Mouse (Mus musculus) erythroblast, embryonic 14.5 days (primary cell): ENCODE data around the gene Kcnip3. TPM values are rescaled to one million over a fixed set of nuclear protein-coding genes. Genes with fewer than 3 reads are reported as not detected.

Experiments
- H3K27me3 ChIP-seq: 2 replicates; pipeline ENCODE4 v1.6.1; 2012; ENCODE audit warnings: inconsistent platforms; ENCODE audit not compliant: control insufficient read depth
- H3K36me3 ChIP-seq: 2 replicates; pipeline ENCODE4 v1.6.1; 2012; ENCODE audit warnings: mild to moderate bottlenecking, inconsistent platforms; ENCODE audit not compliant: control insufficient read depth
- H3K4me1 ChIP-seq: 2 replicates; pipeline ENCODE4 v1.6.1; 2012; ENCODE audit warnings: inconsistent platforms; ENCODE audit not compliant: control insufficient read depth
- H3K4me3 ChIP-seq: replicated peaks from 2 replicates; pipeline ENCODE3; 2012; ENCODE audit warnings: moderate library complexity, mild to moderate bottlenecking, inconsistent platforms
- H3K9me3 ChIP-seq: 2 replicates; pipeline ENCODE4 v1.6.1; 2012; ENCODE audit warnings: low read length, inconsistent platforms, mixed read lengths; ENCODE audit not compliant: control insufficient read depth
- GATA1 ChIP-seq: IDR thresholded peaks from 2 replicates; pipeline ENCODE4 v1.6.1; 2012; ENCODE audit warnings: low read length, inconsistent platforms, mixed read lengths
- TAL1 ChIP-seq: IDR thresholded peaks from 3 replicates; pipeline ENCODE4 v1.6.1; 2012; ENCODE audit warnings: low read length, inconsistent platforms, mixed read lengths
- polyA plus RNA-seq: library from polyadenylated mRNA; stranded (reverse); fragments of >175 nt; gene quantifications from 2 replicates; pipeline ENCODE4 v1.2.3, GENCODE M21; 2012

The Kcnip3 gene
- polyA plus RNA-seq, 1 experiment: 0.05 TPM

DNA sequence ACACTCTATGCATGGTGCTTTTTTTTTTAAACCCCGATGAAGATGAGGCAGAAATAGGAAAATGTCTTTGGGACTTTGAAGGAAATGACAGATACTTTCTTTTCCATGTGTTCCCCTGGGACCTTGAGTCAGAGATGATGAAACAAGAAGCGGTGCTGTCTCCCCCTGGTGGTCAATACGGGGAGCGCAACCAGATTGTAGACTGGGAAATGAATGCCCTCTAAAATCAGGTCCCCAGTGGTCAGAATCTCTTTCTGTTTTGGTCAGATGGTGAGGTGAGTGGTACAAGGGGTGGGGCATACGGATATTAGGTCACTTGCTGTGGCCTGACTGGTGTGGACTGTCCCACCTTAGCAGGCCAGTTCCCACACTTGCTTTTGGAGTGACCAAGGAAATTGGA lies 68.1 kb downstream of the Kcnip3 start:
- no peak for TF ChIP-seq TAL1
- TF ChIP-seq GATA1: no peak; the same call in 1 of the 2 replicates
- H3K4me1 ChIP-seq: peaks cover 44% of the 10 kb centered on the region
- H3K27me3 ChIP-seq: peaks cover 34% of the 10 kb centered on the region
- H3K36me3 ChIP-seq: no peaks in the 10 kb centered on the region
- H3K9me3 ChIP-seq: no peaks in the 10 kb centered on the region
- H3K4me3 ChIP-seq: no peak overlapping the region

DNA sequence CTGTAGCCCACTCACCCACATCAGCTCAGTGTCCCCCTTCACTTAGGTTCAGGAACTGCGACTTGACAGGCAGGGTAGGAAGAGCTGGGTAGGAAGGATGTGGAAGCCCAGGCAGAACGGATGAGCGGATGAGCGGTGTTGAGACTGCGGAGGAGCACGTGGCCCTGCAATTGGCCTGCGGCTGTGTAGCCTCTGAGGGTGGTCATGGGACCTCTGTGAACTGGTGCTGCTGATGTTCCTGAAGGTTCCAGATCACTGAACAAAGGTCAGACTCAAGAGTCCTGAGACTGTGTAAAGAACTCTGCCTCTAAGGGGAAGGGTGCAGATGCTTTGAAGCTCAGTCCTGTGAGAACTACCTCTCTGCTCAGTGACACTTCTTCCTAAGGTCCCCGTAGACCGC lies 68.8 kb downstream of the Kcnip3 start:
- Histone ChIP-seq H3K9me3 (no peaks in the 10 kb centered on the region), H3K4me3 (no peak overlapping the region), H3K27me3 (peaks cover 34% of the 10 kb centered on the region)

GRCm38 (mm10) chr2:127451748-127452147 lies 70.1 kb downstream of the Kcnip3 start:
- H3K4me1 ChIP-seq: peaks cover 52% of the 10 kb centered on the region
- peaks cover 27% of the 10 kb centered on the region for H3K27me3 ChIP-seq
- peak overlapping the region; percentile 31 for H3K4me3 ChIP-seq
- TF ChIP-seq TAL1: peak; percentile 66
- TF ChIP-seq GATA1: no peak
- H3K9me3 ChIP-seq: no peaks in the 10 kb centered on the region
- H3K36me3 ChIP-seq: no peaks in the 10 kb centered on the region

More for the DNA sequence above, 68.8 kb downstream of the Kcnip3 start:
- peaks cover 44% of the 10 kb centered on the region for H3K4me1 ChIP-seq
- no peak for TF ChIP-seq TAL1
- no peak for TF ChIP-seq GATA1
- no peaks in the 10 kb centered on the region for H3K36me3 ChIP-seq

DNA sequence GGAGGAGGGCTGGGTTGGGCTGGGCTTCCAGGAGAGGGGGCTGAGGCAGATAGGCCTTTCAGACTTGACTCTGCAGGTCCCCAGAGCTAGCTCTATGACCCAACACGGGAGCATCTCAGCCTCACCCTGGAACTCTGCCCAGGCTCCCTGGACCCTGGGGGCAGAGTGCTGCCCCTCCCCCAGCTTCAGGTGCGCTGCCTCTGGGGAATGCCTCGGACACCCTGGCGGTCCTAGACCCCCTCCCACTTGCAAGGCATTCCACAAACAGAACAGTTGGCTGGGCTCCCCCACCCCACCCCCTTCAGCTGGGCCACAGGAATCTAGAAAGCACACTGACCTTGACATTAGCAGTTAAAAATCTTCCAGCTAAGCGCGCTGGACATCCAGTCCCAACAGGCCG lies 72.2 kb downstream of the Kcnip3 start:
- Histone ChIP-seq H3K9me3 (no peaks in the 10 kb centered on the region), H3K4me3 (no peak overlapping the region), H3K27me3 (peaks cover 13% of the 10 kb centered on the region), H3K36me3 (no peaks in the 10 kb centered on the region), H3K4me1 (peaks cover 69% of the 10 kb centered on the region)
- TF ChIP-seq TAL1 (no peak), GATA1 (no peak)

DNA sequence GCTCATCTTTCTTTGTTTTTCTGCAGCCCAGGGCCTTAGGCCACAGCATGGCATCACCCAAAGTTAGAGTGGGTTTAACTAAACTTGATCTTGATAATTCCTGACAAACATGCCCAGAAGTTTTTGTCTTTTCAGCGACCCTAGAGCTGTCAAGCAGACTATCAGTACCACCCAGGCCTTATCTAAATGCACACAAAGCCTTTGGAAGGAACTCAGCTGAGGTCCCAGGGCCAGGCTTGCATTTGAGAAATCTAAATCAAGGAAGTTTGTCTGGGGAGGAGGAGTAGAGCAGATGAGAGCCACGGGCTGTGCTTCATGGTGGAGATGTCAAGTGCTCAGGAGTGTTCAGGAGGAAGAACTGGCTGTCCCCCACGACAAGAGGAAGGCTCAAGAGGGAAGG lies 75.0 kb downstream of the Kcnip3 start:
- Histone ChIP-seq H3K27me3 (no peaks in the 10 kb centered on the region), H3K4me1 (peaks cover 74% of the 10 kb centered on the region), H3K9me3 (no peaks in the 10 kb centered on the region), H3K36me3 (peaks cover 9% of the 10 kb centered on the region), H3K4me3 (no peak overlapping the region)
- TF ChIP-seq TAL1: no peak
- TF ChIP-seq GATA1: no peak

- no peak for TF ChIP-seq GATA1
- TF ChIP-seq TAL1: no peak
- Histone ChIP-seq H3K27me3 (no peaks in the 10 kb centered on the region), H3K9me3 (no peaks in the 10 kb centered on the region), H3K4me1 (peaks cover 51% of the 10 kb centered on the region), H3K4me3 (peak within 1 kb of the TSS; percentile 81), H3K36me3 (peaks cover 34% of the 10 kb centered on the region)
Observed at GRCm38 (mm10) chr2:127444055-127444789, 77.7 kb downstream of the Kcnip3 start, which contains the start of gene Fahd2a. Gene Fahd2a, minus strand, starts transcription at chr2:127444565.

DNA sequence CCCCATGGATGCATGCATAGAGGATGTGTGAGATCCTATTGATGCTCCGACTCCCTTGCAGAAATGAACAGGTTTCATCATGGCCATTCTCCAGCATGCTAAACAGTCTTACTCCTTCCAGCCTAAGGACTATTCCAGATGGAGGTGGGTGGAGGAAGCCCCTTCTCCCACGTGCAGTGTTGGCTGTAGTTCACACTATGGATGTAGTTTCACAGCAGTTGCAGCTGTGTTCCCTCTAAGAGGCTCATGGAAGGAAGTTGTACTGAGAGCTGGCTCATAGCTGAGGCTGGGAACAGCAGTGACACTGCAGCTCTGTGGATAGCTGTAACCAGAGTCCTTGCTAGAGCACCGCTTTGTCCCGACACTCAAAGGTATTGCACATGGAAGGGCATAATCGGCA lies 84.2 kb downstream of the Kcnip3 start:
- Histone ChIP-seq H3K36me3 (peaks cover 97% of the 10 kb centered on the region), H3K4me3 (no peak overlapping the region), H3K9me3 (no peaks in the 10 kb centered on the region), H3K27me3 (no peaks in the 10 kb centered on the region), H3K4me1 (peaks cover 30% of the 10 kb centered on the region)
- no peak for TF ChIP-seq TAL1
- no peak for TF ChIP-seq GATA1

DNA sequence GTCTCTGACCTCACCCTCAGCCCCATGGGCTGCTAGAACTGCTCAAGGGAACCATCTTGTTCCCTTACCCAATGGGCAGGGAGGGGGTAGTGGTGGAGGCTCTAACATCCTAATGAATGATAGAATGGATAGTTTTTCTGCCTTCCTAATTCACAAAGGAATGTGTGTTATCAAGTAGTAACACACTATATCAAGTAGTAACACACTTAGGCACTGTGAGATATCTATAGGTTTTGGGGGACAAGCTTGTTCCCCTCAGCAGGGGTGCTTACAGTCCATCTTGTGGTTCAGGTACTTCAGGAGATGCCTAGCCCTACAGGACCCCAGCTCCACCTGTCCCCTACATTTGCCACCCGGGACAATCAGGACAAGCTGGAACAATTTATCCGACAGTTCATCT lies 86.3 kb downstream of the Kcnip3 start:
- Histone ChIP-seq H3K4me1 (peaks cover 23% of the 10 kb centered on the region), H3K4me3 (no peak overlapping the region), H3K27me3 (no peaks in the 10 kb centered on the region), H3K36me3 (peaks cover 84% of the 10 kb centered on the region), H3K9me3 (no peaks in the 10 kb centered on the region)
- TF ChIP-seq TAL1: no peak
- TF ChIP-seq GATA1: no peak

DNA sequence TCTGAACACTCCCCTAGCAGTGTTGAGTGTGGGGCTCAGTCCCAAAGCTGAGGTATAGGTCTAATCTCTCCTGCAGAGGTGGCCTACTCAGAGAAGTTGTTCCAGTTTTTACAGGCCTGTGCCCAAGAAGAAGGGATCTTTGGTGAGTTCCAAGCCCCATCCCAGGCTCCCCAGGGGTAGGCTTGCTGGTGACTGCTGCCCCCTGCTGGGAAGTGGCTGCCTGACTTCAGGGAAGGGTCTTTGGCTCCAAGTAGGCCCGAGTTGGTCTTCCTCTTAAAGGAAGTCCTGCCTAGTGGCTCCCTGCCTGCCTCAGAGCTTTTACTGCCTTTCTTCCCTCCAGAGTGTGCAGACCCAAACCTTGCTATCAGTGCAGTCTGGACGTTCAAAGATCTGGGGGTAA lies 86.8 kb downstream of the Kcnip3 start:
- Histone ChIP-seq H3K4me3 (no peak overlapping the region), H3K9me3 (no peaks in the 10 kb centered on the region), H3K36me3 (peaks cover 80% of the 10 kb centered on the region), H3K4me1 (peaks cover 25% of the 10 kb centered on the region), H3K27me3 (no peaks in the 10 kb centered on the region)
- TF ChIP-seq TAL1 (no peak), GATA1 (no peak)
